Mouse (Mus musculus): ENCODE data around the gene 1110002E22Rik. TPM values are rescaled to one million over a fixed set of nuclear protein-coding genes. Genes with fewer than 3 reads are reported as not detected.

The 1110002E22Rik gene
- total RNA-seq, 2 experiments from 2014 or later, result 52.5 to 58.2 TPM

GRCm38 (mm10) chr3:138062673-138063072 lies 2.2 kb upstream of the 1110002E22Rik start:
- DNase-seq, result no peak
- intact Hi-C loops (cut with DNase I), result no loop called here

GRCm38 (mm10) chr3:138063731-138064329 lies 1.0 kb upstream of the 1110002E22Rik start:
- intact Hi-C loops (cut with DNase I), result no loop called here
- DNase-seq, result peak; percentile 65 to 71

GRCm38 (mm10) chr3:138065930-138066329 lies 1.1 kb downstream of the 1110002E22Rik start:
- DNase-seq, result peak in 1 of 2 experiments; percentile 13
- intact Hi-C loops (cut with DNase I), result loop anchor here (5.0 kb wide), 1 partner anchor 199 kb away; the partner anchor contains the start of gene Dnajb14

- peak; percentile 33 to 56 for DNase-seq
- intact Hi-C loops (cut with DNase I), result loop anchor here (5.0 kb wide), 1 partner anchor 199 kb away; the partner anchor contains the start of gene Dnajb14
These were observed 1.6 kb downstream of the 1110002E22Rik start for GRCm38 (mm10) chr3:138066348-138066856.

- no peak for DNase-seq
- intact Hi-C loops (cut with DNase I), result loop anchor here (5.0 kb wide), 1 partner anchor 200 kb away; the partner anchor contains the start of gene Dnajb14
These were observed 2.4 kb downstream of the 1110002E22Rik start, which contains the start of gene Gm5105 for GRCm38 (mm10) chr3:138067288-138067687. TSS of gene Gm5105 (minus strand) at chr3:138067388.

GRCm38 (mm10) chr3:138068103-138068502 lies 3.3 kb downstream of the 1110002E22Rik start:
- intact Hi-C loops (cut with DNase I), result loop anchor here (2.0 to 5.0 kb wide), 3 partner anchors 39 to 201 kb away; partner anchors contain the start of genes Dnajb14 and Trmt10a
- DNase-seq, result peak in 1 of 2 experiments; percentile 43

GRCm38 (mm10) chr3:138069756-138070511 lies 5.1 kb downstream of the 1110002E22Rik start:
- DNase-seq, result peak; percentile 10 to 11
- intact Hi-C loops (cut with DNase I), result loop anchor here (2.0 to 5.0 kb wide), 3 partner anchors 41 to 203 kb away; partner anchors contain the start of genes Dnajb14 and Trmt10a

- intact Hi-C loops (cut with DNase I), result no loop called here
- no peak for DNase-seq
These were observed 6.2 kb downstream of the 1110002E22Rik start for GRCm38 (mm10) chr3:138071004-138071403.

GRCm38 (mm10) chr3:138071476-138072073 lies 6.7 kb downstream of the 1110002E22Rik start:
- intact Hi-C loops (cut with DNase I), result no loop called here
- no peak for DNase-seq

- no peak for DNase-seq
- intact Hi-C loops (cut with DNase I), result no loop called here
These were observed 9.4 kb downstream of the 1110002E22Rik start for GRCm38 (mm10) chr3:138074214-138074613.

- intact Hi-C loops (cut with DNase I), result no loop called here
These were observed 10.4 kb downstream of the 1110002E22Rik start for GRCm38 (mm10) chr3:138075209-138075608.

GRCm38 (mm10) chr3:138077476-138078340 lies 12.9 kb downstream of the 1110002E22Rik start:
- intact Hi-C loops (cut with DNase I), result no loop called here
- no peak for DNase-seq

More at GRCm38 (mm10) chr3:138075209-138075608, 10.4 kb downstream of the 1110002E22Rik start:
- DNase-seq, result peak in 1 of 2 experiments; percentile 49

GRCm38 (mm10) chr3:138078701-138079100 lies 13.8 kb downstream of the 1110002E22Rik start:
- DNase-seq, result no peak
- intact Hi-C loops (cut with DNase I), result no loop called here

- no peak for DNase-seq
These were observed 18.3 kb downstream of the 1110002E22Rik start for GRCm38 (mm10) chr3:138083073-138083637.

GRCm38 (mm10) chr3:138083896-138084295 lies 19.0 kb downstream of the 1110002E22Rik start:
- no peak for DNase-seq
- intact Hi-C loops (cut with DNase I), result loop anchor here (5.0 kb wide), 1 partner anchor 33 kb away; no protein-coding TSS in a partner anchor

More at GRCm38 (mm10) chr3:138083073-138083637, 18.3 kb downstream of the 1110002E22Rik start:
- intact Hi-C loops (cut with DNase I), result loop anchor here (5.0 kb wide), 1 partner anchor 34 kb away; no protein-coding TSS in a partner anchor

- intact Hi-C loops (cut with DNase I), result no loop called here
- no peak for DNase-seq
These were observed 30.4 kb downstream of the 1110002E22Rik start for GRCm38 (mm10) chr3:138095301-138095700.

- DNase-seq, result no peak
- intact Hi-C loops (cut with DNase I), result no loop called here
These were observed 30.9 kb downstream of the 1110002E22Rik start for GRCm38 (mm10) chr3:138095718-138096117.

- DNase-seq, result no peak
- intact Hi-C loops (cut with DNase I), result no loop called here
These were observed 31.6 kb downstream of the 1110002E22Rik start for GRCm38 (mm10) chr3:138096263-138097028.

Measured in heart, postnatal 36 days (tissue).